Mouse (Mus musculus) thymus, adult 2 months (tissue): Measurements from ENCODE around the gene Cfap70. TPM values are rescaled to one million over a fixed set of nuclear protein-coding genes. Genes with fewer than 3 reads are reported as not detected.
A peak's percentile ranks its signal among the peaks of the same experiment; 100 is the strongest.

ENCODE experiments used
- DNase-seq: peaks from one replicate; pipeline ENCODE4 v3.0.0; 2021
- H3K27ac ChIP-seq: fragments of 200-500 bp; 2 replicates; pipeline ENCODE4 v1.5.1; 2012; ENCODE audit warnings: low read length, control low read depth; ENCODE audit not compliant: control insufficient read depth, insufficient read depth
- H3K27me3 ChIP-seq: fragments of 200-500 bp; 2 replicates; pipeline ENCODE4 v1.6.1; 2012; ENCODE audit warnings: mild to moderate bottlenecking, low read length, moderate library complexity, mixed read lengths; ENCODE audit not compliant: control insufficient read depth, insufficient read depth
- H3K36me3 ChIP-seq: fragments of 200-500 bp; 2 replicates; pipeline ENCODE4 v1.6.1; 2012; ENCODE audit warnings: mild to moderate bottlenecking, low read length, moderate library complexity; ENCODE audit not compliant: control insufficient read depth, insufficient read depth
- H3K4me1 ChIP-seq: fragments of 200-500 bp; replicated peaks from 2 replicates; pipeline ENCODE4 v1.6.1; 2012; ENCODE audit warnings: low read length; ENCODE audit not compliant: control insufficient read depth, insufficient read depth
- H3K4me3 ChIP-seq: fragments of 200-500 bp; 2 replicates; pipeline ENCODE4 v1.5.1; 2012; ENCODE audit warnings: mild to moderate bottlenecking, low read length, control low read depth, moderate library complexity; ENCODE audit not compliant: control insufficient read depth, insufficient read depth
- CTCF ChIP-seq: fragments of 200-500 bp; IDR thresholded peaks from 2 replicates; pipeline ENCODE4 v1.5.1; 2012; ENCODE audit warnings: mild to moderate bottlenecking, control low read depth, low read length, moderate library complexity, borderline replicate concordance; ENCODE audit not compliant: control insufficient read depth, poor library complexity, insufficient read depth; ENCODE audit errors: extremely low read depth
- POLR2A ChIP-seq: fragments of 200-500 bp; IDR thresholded peaks from 2 replicates; pipeline ENCODE4 v1.6.1; 2012; ENCODE audit warnings: mild to moderate bottlenecking, low read length, control low read depth, moderate library complexity; ENCODE audit not compliant: control insufficient read depth, poor library complexity, insufficient read depth; ENCODE audit errors: extremely low read depth
- WGBS: fragments of 180-500 bp; shearing (Covaris S2); methylation state at CpG from one replicate; pipeline ENCODE4 v1.1.7; 2018; 5-methylcytosine and 5-hydroxymethylcytosine counted together
- polyA plus RNA-seq: library from polyadenylated mRNA; depleted of rRNA; stranded (reverse); fragments of >200 nt; gene quantifications from 2 replicates; pipeline ENCODE4 v1.2.3, GENCODE M21; 2012

Cfap70 gene
- polyA plus RNA-seq, 1 experiment: not detected

DNA sequence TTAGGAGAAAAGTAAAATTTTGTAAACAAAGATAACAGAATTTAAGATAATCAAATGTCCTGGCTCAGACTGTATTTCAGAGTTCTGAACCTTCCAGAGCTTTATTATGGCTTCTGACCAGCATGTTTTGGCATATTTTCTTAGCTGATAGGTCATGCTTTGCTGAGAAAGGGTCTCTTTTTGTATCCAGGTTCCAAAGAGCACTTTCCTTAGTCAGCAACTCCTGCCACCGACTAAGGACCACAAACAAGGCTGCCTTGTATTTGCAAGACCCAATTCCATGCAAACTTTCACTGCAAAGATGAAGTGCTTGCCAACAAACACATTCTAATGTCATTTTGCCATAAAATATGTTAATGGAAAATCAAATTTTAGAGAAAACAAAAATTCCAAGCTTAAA lies 22.2 kb downstream of the Cfap70 start:
- H3K36me3 ChIP-seq: no peaks in the 10 kb centered on the region
- TF ChIP-seq POLR2A (no peak), CTCF (no peak)
- H3K4me3 ChIP-seq: no peak overlapping the region
- 68% methylated on average over 1 of the region's 1 CpGs for WGBS
- no peak overlapping the region for H3K27ac ChIP-seq
- DNase-seq: no peak
- H3K27me3 ChIP-seq: no peaks in the 10 kb centered on the region
- no peaks in the 10 kb centered on the region for H3K4me1 ChIP-seq

DNA sequence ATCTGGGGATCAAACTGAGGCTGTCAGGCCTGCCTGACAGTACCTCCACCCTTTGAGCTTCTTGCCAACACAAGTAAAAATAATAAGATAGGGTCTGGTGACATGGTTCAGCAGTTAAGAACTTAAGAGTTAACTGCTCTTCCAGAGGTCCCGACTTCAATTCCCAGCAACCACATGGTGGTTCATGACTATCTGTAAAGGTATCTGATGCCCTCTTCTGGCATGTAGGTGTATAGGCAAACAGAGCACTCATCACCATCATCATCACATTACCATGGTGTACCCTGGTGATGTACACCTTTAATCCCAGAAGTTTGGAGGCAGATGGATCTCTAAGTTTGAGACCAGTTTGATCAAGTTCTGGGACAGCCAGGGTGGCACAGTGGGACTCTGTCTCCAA lies 23.4 kb downstream of the Cfap70 start:
- H3K4me1 ChIP-seq: no peaks in the 10 kb centered on the region
- DNase-seq: no peak
- H3K27ac ChIP-seq: no peak overlapping the region
- H3K27me3 ChIP-seq: no peaks in the 10 kb centered on the region
- WGBS: 32% methylated on average over 1 of the region's 1 CpGs
- H3K4me3 ChIP-seq: no peak overlapping the region
- no peaks in the 10 kb centered on the region for H3K36me3 ChIP-seq
- TF ChIP-seq CTCF (no peak), POLR2A (no peak)

DNA sequence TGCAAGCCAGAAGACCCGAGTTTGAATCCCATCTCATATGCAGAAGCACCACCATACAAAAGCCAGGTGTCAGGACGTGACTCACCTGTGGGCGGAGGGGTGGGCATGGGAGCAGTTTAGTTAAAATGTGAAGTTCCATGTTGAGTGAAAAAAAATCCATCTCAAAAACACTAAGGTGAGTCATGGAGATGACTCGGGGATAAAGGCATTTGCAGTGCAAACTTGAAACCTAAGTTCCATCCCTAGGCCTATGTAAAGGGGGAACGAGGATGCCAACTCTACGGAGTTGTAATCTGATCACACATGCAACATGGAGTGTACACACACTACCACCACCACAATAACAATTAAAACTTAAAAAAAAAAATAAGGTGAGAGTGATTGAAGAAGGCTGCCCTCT lies 29.0 kb downstream of the Cfap70 start:
- no peak overlapping the region for H3K4me3 ChIP-seq
- TF ChIP-seq CTCF (no peak), POLR2A (no peak)
- no peaks in the 10 kb centered on the region for H3K27me3 ChIP-seq
- no peak for DNase-seq
- no peaks in the 10 kb centered on the region for H3K36me3 ChIP-seq
- H3K4me1 ChIP-seq: no peaks in the 10 kb centered on the region
- 94% methylated on average over 6 of the region's 6 CpGs for whole genome bisulfite sequencing
- no peak overlapping the region for H3K27ac ChIP-seq

DNA sequence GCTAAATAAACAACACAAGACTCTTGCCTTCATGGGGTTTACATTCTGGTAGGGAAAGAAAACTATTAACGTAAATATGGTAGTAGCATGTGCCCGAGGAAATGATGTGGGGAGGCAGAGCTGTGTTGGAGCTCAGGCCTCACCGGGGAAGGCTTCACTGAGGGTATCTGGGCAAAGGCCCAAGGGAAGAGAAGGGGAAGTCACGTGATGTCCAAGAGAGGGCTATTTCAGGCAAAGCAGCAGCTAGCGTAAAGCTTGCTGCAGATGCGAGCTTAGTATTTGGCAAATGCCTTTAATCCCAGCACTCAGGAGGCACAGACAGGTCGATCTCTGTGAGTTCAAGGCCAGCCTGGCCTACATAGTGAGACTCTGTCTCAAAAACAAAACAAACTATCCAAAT lies 29.8 kb downstream of the Cfap70 start:
- no peaks in the 10 kb centered on the region for H3K27me3 ChIP-seq
- no peak overlapping the region for H3K4me3 ChIP-seq
- H3K4me1 ChIP-seq: no peaks in the 10 kb centered on the region
- no peaks in the 10 kb centered on the region for H3K36me3 ChIP-seq
- no peak for DNase-seq
- no peak overlapping the region for H3K27ac ChIP-seq
- TF ChIP-seq CTCF (no peak), POLR2A (no peak)
- 54% methylated on average over 7 of the region's 7 CpGs for WGBS

DNA sequence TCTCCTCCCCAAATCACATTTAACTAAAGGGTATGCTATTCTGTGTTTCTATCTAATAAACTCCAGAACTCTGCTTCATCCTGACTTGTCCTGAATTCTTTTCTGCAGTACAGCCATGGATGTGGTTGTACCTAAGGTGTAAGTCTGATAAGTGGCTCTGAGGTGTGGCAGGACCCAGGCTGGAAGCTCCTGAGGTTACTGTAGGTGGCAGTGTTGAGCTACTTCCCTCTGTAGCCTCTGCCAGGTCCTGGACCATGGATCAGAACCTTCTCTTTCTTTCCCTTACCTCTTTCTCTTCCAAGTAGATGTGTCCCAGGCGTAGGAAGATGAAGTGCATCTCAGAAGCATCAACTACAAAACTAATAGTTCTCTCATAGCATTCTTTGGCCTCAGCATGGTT lies 52.0 kb downstream of the Cfap70 start:
- Histone ChIP-seq H3K36me3 (no peaks in the 10 kb centered on the region), H3K27ac (no peak overlapping the region), H3K27me3 (no peaks in the 10 kb centered on the region), H3K4me3 (no peak overlapping the region), H3K4me1 (no peaks in the 10 kb centered on the region)
- DNase-seq: peak; percentile 22
- 85% methylated on average over 1 of the region's 1 CpGs for WGBS
- no peak for TF ChIP-seq CTCF
- TF ChIP-seq POLR2A: no peak

DNA sequence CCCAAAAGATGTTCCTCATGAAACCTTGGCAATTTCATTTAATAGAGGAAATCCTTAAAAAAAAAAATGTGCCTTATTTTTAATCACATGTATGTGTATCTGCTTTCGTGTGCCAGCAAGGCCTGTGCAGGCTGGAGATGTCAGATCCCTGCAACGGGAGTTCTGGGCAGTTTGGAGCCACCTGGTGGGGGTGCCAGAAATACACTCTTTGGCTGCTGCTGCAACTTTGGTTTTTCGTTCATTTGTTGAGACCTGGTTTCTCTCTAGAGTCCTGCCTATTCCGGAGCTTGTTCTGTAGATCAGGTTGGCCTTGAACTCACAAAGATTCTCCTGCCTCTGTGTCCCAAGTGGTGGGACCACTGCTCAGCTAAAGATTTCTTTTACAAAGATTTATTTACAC lies 53.2 kb downstream of the Cfap70 start:
- no peaks in the 10 kb centered on the region for H3K4me1 ChIP-seq
- peak; percentile 41 for DNase-seq
- 32% methylated on average over 4 of the region's 4 CpGs for WGBS
- H3K27ac ChIP-seq: no peak overlapping the region
- no peaks in the 10 kb centered on the region for H3K36me3 ChIP-seq
- TF ChIP-seq POLR2A: no peak
- peak; percentile 55; the same call in 1 of the 2 replicates for TF ChIP-seq CTCF
- no peaks in the 10 kb centered on the region for H3K27me3 ChIP-seq
- no peak overlapping the region for H3K4me3 ChIP-seq

DNA sequence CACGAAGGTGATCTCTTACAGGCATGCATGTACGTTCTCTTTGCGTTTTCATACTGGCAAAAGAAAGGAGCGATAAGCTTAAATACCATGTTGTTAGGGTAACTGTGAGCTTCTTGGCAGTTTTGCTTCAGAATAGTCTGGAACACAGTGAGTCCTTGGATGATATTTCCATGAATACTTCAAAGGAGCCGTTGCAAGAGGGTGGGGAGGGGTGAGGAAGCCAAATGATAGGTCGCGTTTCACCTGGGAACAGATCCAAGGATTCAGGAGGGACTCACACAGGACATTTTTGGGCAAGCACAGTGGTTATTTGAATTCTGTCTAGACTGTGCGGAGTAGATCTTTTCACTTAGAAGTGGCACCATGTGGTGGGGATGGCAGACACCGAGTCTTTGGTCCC lies 54.8 kb downstream of the Cfap70 start:
- no peak for DNase-seq
- no peaks in the 10 kb centered on the region for H3K27me3 ChIP-seq
- no peak for TF ChIP-seq CTCF
- no peak for TF ChIP-seq POLR2A
- no peaks in the 10 kb centered on the region for H3K36me3 ChIP-seq
- 93% methylated on average over 9 of the region's 9 CpGs for WGBS
- no peak overlapping the region for H3K4me3 ChIP-seq
- peaks cover 4% of the 10 kb centered on the region; the same call in 1 of the 2 replicates for H3K4me1 ChIP-seq
- H3K27ac ChIP-seq: no peak overlapping the region
